Mouse (Mus musculus): ENCODE measurements at regions not wholly inside any gene's neighbourhood (a gene's known extent, or its start where the extent isn't known, plus 50 kb on each side); places are given as distances from the start of the nearest gene placed in this dataset.
A peak's percentile ranks its signal among the peaks of the same experiment; 100 is the strongest.

DNA sequence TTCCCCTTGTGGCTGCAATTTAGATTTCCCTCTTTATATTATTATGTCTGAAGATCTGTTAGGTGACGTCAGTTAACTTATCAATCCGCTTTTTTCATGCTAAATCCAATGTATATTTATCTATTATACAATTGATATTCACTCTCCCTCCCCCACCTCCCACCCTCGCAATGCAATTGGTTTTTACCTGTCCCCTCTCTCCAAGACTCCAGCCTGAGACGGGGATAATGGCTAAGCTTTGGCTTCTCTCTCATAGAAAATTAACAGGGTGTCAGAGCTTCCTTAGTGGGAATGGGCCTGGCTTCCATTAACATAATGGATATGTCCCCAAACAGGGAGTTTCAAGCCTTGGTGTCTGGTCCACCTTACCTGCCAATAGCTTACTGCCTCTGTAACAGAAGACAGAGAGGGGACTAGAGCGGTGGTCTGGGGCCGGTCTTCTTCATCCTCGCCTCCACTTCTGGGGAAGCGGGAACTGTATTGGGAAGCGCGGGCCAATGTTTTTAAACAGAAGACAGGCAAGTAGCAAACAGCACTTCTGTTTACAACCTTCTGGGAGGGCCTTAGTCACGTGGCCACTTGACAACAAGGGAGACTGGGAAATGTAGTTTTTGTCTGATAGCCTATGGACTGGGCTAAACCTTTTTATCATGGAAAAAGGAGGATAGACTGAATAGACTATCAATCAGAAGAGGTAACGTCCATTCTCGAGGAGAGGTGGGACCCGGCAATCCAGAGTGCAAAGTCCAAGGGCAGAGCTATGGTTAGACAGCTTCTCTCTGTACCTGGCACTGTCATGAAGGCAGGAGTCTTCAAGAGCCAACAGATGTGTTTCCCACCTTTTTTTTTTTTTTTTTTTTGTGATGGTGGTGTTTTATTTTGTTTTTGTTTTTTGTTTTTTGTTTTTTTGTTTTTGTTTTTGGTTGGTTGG lies 312.1 kb downstream of the Zfp706 start:
- WGBS = 23% methylated on average over 14 of the region's 14 CpGs
- peak overlapping the region; percentile 35 for H3K4me3 ChIP-seq
- ATAC-seq (ENCODE audit: insufficient number of reproducible peaks, insufficient read depth, low FRiP score, low TSS enrichment) = peak; percentile 64; the same call in 1 of the 2 replicates
- H3K9me3 ChIP-seq = no peaks in the 10 kb centered on the region
- no peaks in the 10 kb centered on the region; the same call in 1 of the 2 replicates for H3K4me1 ChIP-seq
- H3K4me2 ChIP-seq (replicated peaks) = peak overlapping the region; percentile 52
- H3K36me3 ChIP-seq = no peaks in the 10 kb centered on the region
- H3K27ac ChIP-seq = no peak overlapping the region
- H3K27me3 ChIP-seq = no peaks in the 10 kb centered on the region
- H3K9ac ChIP-seq = no peak overlapping the region

DNA sequence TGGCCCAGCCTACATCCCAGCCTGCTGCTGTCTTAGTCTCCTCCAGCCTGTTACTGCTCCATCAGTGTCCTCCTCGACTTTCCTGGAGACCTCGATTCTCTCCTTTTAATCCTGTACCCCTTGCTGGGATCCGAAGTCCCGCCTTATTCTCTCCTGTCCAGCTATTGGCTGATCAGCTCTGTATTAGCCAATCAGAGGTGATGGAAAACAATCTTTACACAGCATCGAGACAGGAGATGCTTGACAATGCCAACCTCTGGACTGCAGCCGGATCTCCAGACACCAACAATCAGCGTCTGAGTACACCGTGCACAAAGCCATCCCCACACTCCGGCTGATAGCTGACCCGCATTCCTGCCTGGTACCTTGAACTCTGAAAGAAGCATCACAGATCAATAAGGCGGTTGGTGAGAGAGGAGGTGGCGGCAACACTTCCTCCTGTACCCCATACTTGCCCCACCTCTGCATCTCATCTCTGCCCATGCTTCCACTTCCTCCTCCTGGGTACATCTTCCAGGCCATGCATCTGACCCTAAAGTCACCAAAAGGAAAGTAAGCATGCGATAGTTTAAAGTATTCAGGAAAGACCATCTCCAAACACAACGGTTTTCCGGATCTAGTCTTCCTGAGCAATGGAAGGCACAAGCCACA lies 316.4 kb downstream of the Zfp706 start:
- Histone ChIP-seq H3K9me3 (no peaks in the 10 kb centered on the region), H3K4me2 (replicated peaks) (no peak overlapping the region), H3K27me3 (no peaks in the 10 kb centered on the region), H3K4me3 (no peak overlapping the region), H3K36me3 (no peaks in the 10 kb centered on the region), H3K9ac (no peak overlapping the region), H3K27ac (no peak overlapping the region), H3K4me1 (no peaks in the 10 kb centered on the region; the same call in 1 of the 2 replicates)
- WGBS = 59% methylated on average over 15 of the region's 15 CpGs
- ATAC-seq (ENCODE audit: insufficient number of reproducible peaks, insufficient read depth, low FRiP score, low TSS enrichment) = no peak

DNA sequence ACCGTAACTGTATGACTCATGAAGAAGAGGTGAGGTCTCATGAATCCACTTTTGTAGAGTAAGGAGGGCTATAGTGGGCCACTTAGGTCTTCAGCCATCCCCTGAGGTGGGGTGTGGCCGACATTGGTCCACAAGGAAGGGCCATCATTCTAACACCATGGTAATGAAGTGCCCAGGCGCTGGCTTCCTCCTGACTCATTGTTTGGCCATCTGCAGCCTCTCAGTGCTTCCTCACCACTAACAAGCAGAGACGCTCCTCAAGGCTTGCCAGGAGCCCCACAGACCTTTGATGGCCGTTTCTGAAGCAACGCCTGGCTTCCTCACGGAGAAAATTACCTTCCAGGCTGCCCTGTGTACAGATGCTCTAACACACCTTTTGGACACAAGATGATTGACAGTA lies 317.7 kb downstream of the Zfp706 start:
- Histone ChIP-seq H3K4me2 (replicated peaks) (no peak overlapping the region), H3K4me1 (no peaks in the 10 kb centered on the region), H3K4me3 (no peak overlapping the region), H3K27me3 (no peaks in the 10 kb centered on the region), H3K27ac (no peak overlapping the region), H3K36me3 (no peaks in the 10 kb centered on the region), H3K9ac (no peak overlapping the region), H3K9me3 (no peaks in the 10 kb centered on the region)
- no peak for ATAC-seq (ENCODE audit: insufficient number of reproducible peaks, insufficient read depth, low FRiP score, low TSS enrichment)
- 84% methylated on average over 7 of the region's 7 CpGs for WGBS

DNA sequence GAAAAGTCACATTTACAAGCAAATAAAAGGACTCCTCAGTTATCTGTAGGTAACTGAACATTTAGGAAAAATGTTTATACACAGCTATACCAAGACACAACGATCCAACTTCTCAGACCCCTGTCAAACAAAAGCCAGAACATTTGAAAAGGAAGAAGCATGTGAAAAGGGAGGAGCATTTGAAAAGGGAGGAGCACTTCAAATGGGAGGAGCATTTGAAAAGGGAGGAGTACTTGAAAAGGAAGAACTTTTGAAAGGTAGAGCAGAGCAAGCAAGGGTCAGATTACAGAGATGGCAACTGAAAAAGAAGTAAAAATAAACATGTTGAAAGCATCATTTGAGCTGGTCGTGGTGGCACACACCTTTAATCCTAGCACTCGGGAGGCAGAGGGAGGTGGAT lies 318.3 kb downstream of the Zfp706 start:
- no peak overlapping the region for H3K9ac ChIP-seq
- H3K4me1 ChIP-seq = no peaks in the 10 kb centered on the region
- H3K36me3 ChIP-seq = no peaks in the 10 kb centered on the region
- H3K4me2 ChIP-seq (replicated peaks) = no peak overlapping the region
- WGBS = 65% methylated on average over 3 of the region's 3 CpGs
- H3K4me3 ChIP-seq = no peak overlapping the region
- H3K9me3 ChIP-seq = no peaks in the 10 kb centered on the region
- ATAC-seq (ENCODE audit: insufficient number of reproducible peaks, insufficient read depth, low FRiP score, low TSS enrichment) = no peak
- H3K27ac ChIP-seq = no peak overlapping the region
- H3K27me3 ChIP-seq = no peaks in the 10 kb centered on the region

DNA sequence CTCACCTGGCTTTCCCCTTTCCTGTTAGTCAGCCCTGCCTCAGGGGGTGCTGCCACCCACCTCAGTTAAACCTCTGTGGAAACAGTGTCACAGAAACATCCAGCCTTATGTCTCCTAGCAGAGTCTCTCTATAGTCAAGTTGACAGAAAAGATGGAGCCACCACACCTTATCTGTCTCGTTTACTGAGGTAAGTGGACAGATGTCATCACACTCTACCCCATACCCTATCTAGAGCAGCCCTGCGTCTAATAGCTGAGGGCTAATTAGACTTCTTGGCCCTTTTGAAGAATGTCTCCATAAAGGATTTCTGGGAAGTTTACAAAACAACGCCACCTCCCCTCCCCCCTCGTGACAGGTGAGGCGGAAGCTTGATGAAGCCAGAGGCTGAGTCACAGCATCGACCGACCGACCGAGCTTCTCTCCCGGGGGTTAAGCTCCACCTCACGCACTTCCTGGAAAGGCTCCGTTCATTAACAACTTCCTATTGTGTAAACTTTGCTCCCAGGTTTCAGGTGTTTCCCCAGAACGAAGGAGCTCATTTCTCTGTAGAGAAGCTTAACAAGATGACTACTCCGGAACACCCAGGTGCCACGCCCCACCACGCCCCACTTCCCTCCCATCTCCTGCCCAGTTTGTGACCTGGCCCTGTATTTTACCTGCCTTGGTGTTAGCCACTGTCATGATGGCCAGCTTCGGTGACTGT lies 319.4 kb downstream of the Zfp706 start:
- Histone ChIP-seq H3K4me3 (no peak overlapping the region), H3K27ac (no peak overlapping the region), H3K36me3 (no peaks in the 10 kb centered on the region), H3K9me3 (no peaks in the 10 kb centered on the region), H3K4me2 (replicated peaks) (peak overlapping the region; percentile 34), H3K4me1 (no peaks in the 10 kb centered on the region), H3K27me3 (no peaks in the 10 kb centered on the region), H3K9ac (no peak overlapping the region)
- 7% methylated on average over 17 of the region's 17 CpGs for WGBS
- no peak for ATAC-seq (ENCODE audit: insufficient number of reproducible peaks, insufficient read depth, low FRiP score, low TSS enrichment)

DNA sequence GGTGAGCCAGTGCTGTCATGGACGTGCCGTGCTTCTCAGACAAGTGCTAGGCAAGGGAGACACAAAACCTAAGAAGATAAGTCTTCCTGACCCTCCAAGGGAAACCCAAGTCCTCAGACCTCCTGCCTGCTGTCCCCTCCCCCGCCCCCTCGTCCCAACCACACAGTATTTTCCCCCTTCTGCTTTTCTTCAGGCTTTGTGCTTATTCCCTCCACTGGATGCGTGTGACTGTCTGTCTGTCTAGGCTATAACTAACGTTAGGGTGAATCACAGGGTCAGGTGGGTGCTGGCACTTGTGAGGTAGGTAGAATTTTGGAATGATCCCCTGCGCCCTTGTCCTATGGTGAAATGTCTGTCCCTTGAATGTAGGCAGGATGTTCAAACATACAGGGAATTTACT lies 322.9 kb downstream of the Zfp706 start:
- Histone ChIP-seq H3K9me3 (no peaks in the 10 kb centered on the region), H3K27ac (no peak overlapping the region), H3K36me3 (no peaks in the 10 kb centered on the region), H3K27me3 (no peaks in the 10 kb centered on the region), H3K4me2 (replicated peaks) (no peak overlapping the region), H3K4me3 (no peak overlapping the region), H3K4me1 (no peaks in the 10 kb centered on the region), H3K9ac (no peak overlapping the region)
- no peak for ATAC-seq (ENCODE audit: insufficient number of reproducible peaks, insufficient read depth, low FRiP score, low TSS enrichment)
- WGBS = 78% methylated on average over 7 of the region's 7 CpGs

DNA sequence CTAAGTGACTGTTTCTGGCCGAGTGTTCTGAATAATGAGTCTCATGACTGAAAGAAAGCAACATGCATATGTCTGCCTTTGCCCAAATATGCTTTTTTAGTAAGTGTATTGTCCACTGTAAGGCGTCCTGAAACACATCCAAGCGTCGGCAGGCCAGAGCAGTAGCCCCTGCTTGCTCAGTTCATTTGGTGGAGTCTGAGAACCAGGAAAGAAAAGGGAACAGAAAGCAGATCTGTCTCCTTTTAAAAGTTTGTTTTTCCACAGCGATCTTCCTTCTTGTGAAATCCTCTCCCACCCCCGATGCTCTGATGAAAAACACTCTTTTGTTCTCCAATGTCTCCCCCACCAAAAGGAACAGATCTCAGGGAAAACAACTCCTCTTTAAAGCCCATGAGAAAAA lies 324.7 kb downstream of the Zfp706 start:
- Histone ChIP-seq H3K9ac (no peak overlapping the region), H3K36me3 (no peaks in the 10 kb centered on the region), H3K27ac (no peak overlapping the region), H3K4me2 (replicated peaks) (no peak overlapping the region), H3K4me1 (no peaks in the 10 kb centered on the region), H3K9me3 (no peaks in the 10 kb centered on the region), H3K27me3 (no peaks in the 10 kb centered on the region), H3K4me3 (no peak overlapping the region)
- ATAC-seq (ENCODE audit: insufficient number of reproducible peaks, insufficient read depth, low FRiP score, low TSS enrichment) = no peak
- WGBS = 46% methylated on average over 6 of the region's 6 CpGs

DNA sequence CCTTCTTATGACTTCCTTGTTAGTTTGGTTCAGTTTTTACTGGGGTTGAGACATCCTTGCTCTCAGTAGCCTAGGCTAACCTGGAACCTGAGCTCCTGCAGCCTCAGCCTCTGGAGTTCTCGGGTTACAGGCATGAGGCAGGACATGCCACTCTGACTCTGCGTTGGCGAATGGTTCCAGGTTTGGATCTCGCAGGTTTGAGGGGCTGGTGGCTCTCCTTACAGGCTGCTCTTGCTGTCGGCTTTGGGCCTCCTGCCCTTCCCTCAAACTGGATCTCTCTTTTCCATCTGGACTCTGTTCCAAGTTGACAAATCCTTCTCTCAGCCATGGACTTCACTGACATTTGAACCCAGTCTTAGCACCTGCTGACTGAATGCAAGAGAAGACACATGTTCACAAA lies 325.4 kb downstream of the Zfp706 start:
- H3K36me3 ChIP-seq = no peaks in the 10 kb centered on the region
- H3K9ac ChIP-seq = no peak overlapping the region
- no peaks in the 10 kb centered on the region for H3K4me1 ChIP-seq
- H3K27ac ChIP-seq = no peak overlapping the region
- H3K4me2 ChIP-seq (replicated peaks) = no peak overlapping the region
- H3K9me3 ChIP-seq = no peaks in the 10 kb centered on the region
- no peak overlapping the region for H3K4me3 ChIP-seq
- ATAC-seq (ENCODE audit: insufficient number of reproducible peaks, insufficient read depth, low FRiP score, low TSS enrichment) = no peak
- no peaks in the 10 kb centered on the region for H3K27me3 ChIP-seq
- WGBS = 49% methylated on average over 5 of the region's 5 CpGs

DNA sequence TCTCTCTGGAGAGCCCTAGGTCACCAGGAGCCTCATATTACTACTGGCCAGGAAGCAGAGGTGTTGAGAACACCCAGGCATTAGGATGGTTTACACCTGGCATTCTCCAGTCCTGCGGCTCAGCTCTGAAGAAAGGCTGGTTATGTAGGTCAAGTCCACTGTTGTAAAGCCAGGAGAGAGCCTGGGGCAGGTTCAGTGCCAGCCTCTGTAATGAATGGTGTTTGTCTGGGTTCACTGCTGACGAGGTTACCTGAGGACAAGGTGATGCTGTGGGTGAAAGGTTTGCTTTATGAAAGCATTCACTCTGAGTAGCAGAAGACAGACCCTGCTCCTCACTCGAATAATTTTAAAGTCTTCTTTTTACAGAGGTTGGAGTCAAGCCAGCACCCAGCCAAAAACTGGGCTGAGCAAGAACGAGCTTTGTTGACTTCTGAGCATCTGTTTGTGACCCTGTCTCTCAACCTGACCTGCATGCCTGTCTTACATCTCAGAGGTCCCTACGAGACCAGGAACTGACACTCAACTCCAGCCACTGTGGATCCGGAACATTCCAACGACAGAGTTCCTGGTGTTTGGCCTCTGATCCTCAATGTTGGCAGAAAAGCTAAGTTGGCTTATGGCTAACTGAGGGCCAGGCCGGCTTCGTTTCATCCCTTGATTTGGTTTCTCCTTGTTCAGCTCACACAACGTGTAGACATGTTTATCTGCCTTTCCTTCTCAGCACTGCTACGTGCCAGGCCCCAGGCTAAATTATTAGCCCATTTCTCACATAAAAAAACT lies 327.0 kb downstream of the Zfp706 start:
- no peaks in the 10 kb centered on the region for H3K4me1 ChIP-seq
- H3K27me3 ChIP-seq = no peaks in the 10 kb centered on the region
- H3K4me2 ChIP-seq (replicated peaks) = no peak overlapping the region
- H3K9me3 ChIP-seq = no peaks in the 10 kb centered on the region
- no peak overlapping the region for H3K9ac ChIP-seq
- no peaks in the 10 kb centered on the region for H3K36me3 ChIP-seq
- no peak overlapping the region for H3K27ac ChIP-seq
- ATAC-seq (ENCODE audit: insufficient number of reproducible peaks, insufficient read depth, low FRiP score, low TSS enrichment) = no peak
- 82% methylated on average over 11 of the region's 11 CpGs for WGBS
- no peak overlapping the region for H3K4me3 ChIP-seq

DNA sequence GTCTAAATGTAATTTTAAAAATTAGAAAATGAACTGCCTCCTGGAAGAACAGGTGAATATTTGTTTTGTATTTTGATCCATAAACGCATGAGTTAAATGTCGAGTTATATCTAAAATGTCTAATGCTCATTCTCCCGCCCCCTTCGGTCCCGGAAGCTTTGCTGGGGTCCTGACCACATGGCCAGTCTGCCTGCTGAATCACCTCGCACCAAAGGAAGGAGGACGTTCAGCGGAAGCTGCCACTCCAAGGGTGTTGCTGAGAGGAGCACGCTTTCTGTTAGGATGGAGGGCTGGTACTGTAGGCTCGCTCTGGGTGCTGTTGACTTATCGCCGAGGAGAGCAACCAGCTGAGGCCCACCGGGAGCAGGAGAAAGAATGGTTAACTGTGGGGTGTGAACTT lies 328.0 kb downstream of the Zfp706 start:
- H3K36me3 ChIP-seq = no peaks in the 10 kb centered on the region
- ATAC-seq (ENCODE audit: insufficient number of reproducible peaks, insufficient read depth, low FRiP score, low TSS enrichment) = no peak
- WGBS = 87% methylated on average over 13 of the region's 13 CpGs
- H3K9me3 ChIP-seq = no peaks in the 10 kb centered on the region
- no peaks in the 10 kb centered on the region for H3K4me1 ChIP-seq
- H3K9ac ChIP-seq = no peak overlapping the region
- H3K4me2 ChIP-seq (replicated peaks) = no peak overlapping the region
- no peak overlapping the region for H3K27ac ChIP-seq
- H3K4me3 ChIP-seq = no peak overlapping the region
- no peaks in the 10 kb centered on the region for H3K27me3 ChIP-seq

DNA sequence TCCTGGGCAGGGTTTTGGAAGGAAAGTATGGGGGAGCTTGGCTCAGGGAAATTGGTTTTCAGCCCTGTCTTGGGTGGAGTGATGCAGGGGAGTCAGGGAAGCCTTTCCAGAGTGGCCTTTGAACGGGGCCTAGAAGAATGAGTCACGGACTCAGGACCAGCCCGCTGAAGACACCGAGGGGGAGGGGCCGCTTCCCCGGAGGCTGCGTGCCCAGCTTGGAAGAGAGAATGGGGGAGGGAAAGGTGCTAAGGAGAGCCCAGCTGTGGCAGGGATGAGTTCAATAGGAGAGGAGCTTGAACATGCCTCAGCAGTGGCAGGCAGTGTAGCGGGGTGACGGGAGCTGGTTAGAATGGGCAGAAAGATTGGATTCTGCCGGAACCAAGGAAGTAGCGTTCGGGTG lies 337.8 kb downstream of the Zfp706 start:
- Histone ChIP-seq H3K27ac (no peak overlapping the region), H3K9ac (no peak overlapping the region), H3K9me3 (no peaks in the 10 kb centered on the region)

More for the DNA sequence above, 337.8 kb downstream of the Zfp706 start:
- WGBS = 29% methylated on average over 12 of the region's 12 CpGs
- H3K4me2 ChIP-seq (replicated peaks) = no peak overlapping the region
- no peaks in the 10 kb centered on the region for H3K36me3 ChIP-seq
- ATAC-seq (ENCODE audit: insufficient number of reproducible peaks, insufficient read depth, low FRiP score, low TSS enrichment) = no peak
- H3K4me1 ChIP-seq = peaks cover 3% of the 10 kb centered on the region; the same call in 1 of the 2 replicates
- no peaks in the 10 kb centered on the region for H3K27me3 ChIP-seq
- no peak overlapping the region for H3K4me3 ChIP-seq
